Comparison of ENCODE assay signal across 8 mouse cellular contexts in genomic region chr2:143062812-143063792, GRCm38 (mm10). TPM values are rescaled to one million over a fixed set of nuclear protein-coding genes. Genes with fewer than 3 reads are reported as not detected.
DNase-seq lines count a peak whose midpoint lies in the region; ATAC-seq lines count a peak whose summit lies in the region.

TSS of gene Snrpb2 (plus strand) at chr2:143063039.

- peaks cover 6% of the 10 kb centered on the region for H3K4me1 ChIP-seq in hindbrain, embryonic 14.5 days (replicated peaks; ENCODE audit: control insufficient read depth, insufficient read depth, low read length)

- no peaks in the 10 kb centered on the region for H3K9me3 ChIP-seq in hindbrain, embryonic 14.5 days (ENCODE audit: control insufficient read depth, low read length)

- H3K36me3 ChIP-seq in hindbrain, embryonic 14.5 days (replicated peaks; ENCODE audit: control insufficient read depth, insufficient read depth) = peaks cover 25% of the 10 kb centered on the region

- peak within 1 kb of the TSS; percentile 88 for H3K9ac ChIP-seq in hindbrain, embryonic 14.5 days

- H3K4me2 ChIP-seq in hindbrain, embryonic 14.5 days (replicated peaks) = peak within 1 kb of the TSS; percentile 65

- no peak within 1 kb of the TSS for H3K27ac ChIP-seq in hindbrain, embryonic 14.5 days

- H3K27me3 ChIP-seq in hindbrain, embryonic 14.5 days (ENCODE audit: control insufficient read depth, insufficient read depth, low read length) = no peaks in the 10 kb centered on the region; the same call in 1 of the 2 replicates

- peak; percentile 93 for ATAC-seq in hindbrain, embryonic 14.5 days (ENCODE audit: low FRiP score)

- WGBS in hindbrain, embryonic 14.5 days = 1% methylated on average over 55 of the region's 55 CpGs

- H3K4me3 ChIP-seq in hindbrain, embryonic 14.5 days (replicated peaks; ENCODE audit: low read length) = peak within 1 kb of the TSS; percentile 93

- DNase-seq in NIH3T3 (ENCODE audit: low read depth) = peak; percentile 96
- DNase-seq in cerebellum, postnatal 10 days = peak; percentile 90 to 93
- peak; percentile 71 to 79 for DNase-seq in frontal cortex, postnatal 14 days (ENCODE audit: low spot score in 2 of 2)
- peak; percentile 93 for DNase-seq in hindbrain, embryonic 14.5 days (ENCODE audit: low spot score)
- peak; percentile 85 for DNase-seq in layer of hippocampus, postnatal 36 days
- DNase-seq in lung, postnatal 36 days = peak; percentile 92
- DNase-seq in retina, postnatal 1 day = peak; percentile 96
- DNase-seq in urinary bladder, adult 18-20 months (ENCODE audit: low spot score in 2 of 2) = peak; percentile 83 to 84

RNA-seq across cellular contexts. Expression of gene Snrpb2, which starts in this region (rescaled TPM):
- polyA plus RNA-seq in hindbrain, embryonic 14.5 days (2014; fragmentation: Nextera tagmentation; extraction: Ambion mirVana) = 49.3 and 56.9 TPM in 2 replicates
- 10 to 100 TPM; 32.8 to 41.9 TPM for total RNA-seq in layer of hippocampus, postnatal 36 days (2021)
